Mouse (Mus musculus) liver, adult 2 months (tissue): ENCODE results near the gene Olfr800. TPM values are rescaled to one million over a fixed set of nuclear protein-coding genes. Genes with fewer than 3 reads are reported as not detected.

ENCODE experiments used
- DNase-seq: peaks from one replicate; pipeline ENCODE4 v3.0.0-alpha.2; 2011; ENCODE audit warnings: low read depth, low spot score; ENCODE audit errors: extremely low read depth
- H3K27ac ChIP-seq: fragments of 200-500 bp; replicated peaks from 2 replicates; pipeline ENCODE4 v1.5.1; 2012; ENCODE audit warnings: low read depth, mild to moderate bottlenecking, control low read depth, inconsistent platforms, low read length; ENCODE audit not compliant: insufficient read depth
- H3K27me3 ChIP-seq: fragments of 200-500 bp; 2 replicates; pipeline ENCODE4 v1.6.1; 2012; ENCODE audit warnings: mild to moderate bottlenecking, moderate library complexity, low read length, inconsistent platforms; ENCODE audit not compliant: control insufficient read depth, insufficient read depth
- H3K36me3 ChIP-seq: fragments of 200-500 bp; 2 replicates; pipeline ENCODE4 v1.6.1; 2012; ENCODE audit warnings: low read length, inconsistent platforms; ENCODE audit not compliant: control insufficient read depth, insufficient read depth
- H3K4me1 ChIP-seq: fragments of 200-500 bp; 2 replicates; pipeline ENCODE4 v1.6.1; 2011; ENCODE audit warnings: low read length; ENCODE audit not compliant: control insufficient read depth, insufficient read depth
- H3K4me3 ChIP-seq: fragments of 200-500 bp; 2 replicates; pipeline ENCODE4 v1.5.1; 2011; ENCODE audit warnings: low read depth, mild to moderate bottlenecking, control low read depth, low read length, moderate library complexity; ENCODE audit not compliant: insufficient read depth
- H3K79me2 ChIP-seq: fragments of 200-500 bp; 2 replicates; pipeline ENCODE4 v1.6.1; 2012; ENCODE audit warnings: inconsistent platforms, mild to moderate bottlenecking, low read length, moderate library complexity; ENCODE audit not compliant: control insufficient read depth, insufficient read depth
- H3K9ac ChIP-seq: fragments of 200-500 bp; 2 replicates; pipeline ENCODE4 v1.6.1; 2012; ENCODE audit warnings: low read depth, mild to moderate bottlenecking, control low read depth, inconsistent platforms, low read length
- CTCF ChIP-seq: fragments of 200-500 bp; IDR thresholded peaks from 2 replicates; pipeline ENCODE4 v1.5.1; 2011; ENCODE audit warnings: low read depth, low read length, control low read depth
- POLR2A ChIP-seq: fragments of 200-500 bp; IDR thresholded peaks from 2 replicates; pipeline ENCODE4 v1.6.1; 2011; ENCODE audit warnings: low read length, control low read depth; ENCODE audit not compliant: insufficient read depth; ENCODE audit errors: extremely low read depth
- WGBS: fragments of 180-500 bp; shearing (Covaris S2); methylation state at CpG from one replicate; pipeline ENCODE4 v1.1.7; 2018; 5-methylcytosine and 5-hydroxymethylcytosine counted together
- polyA plus RNA-seq: library from polyadenylated mRNA; depleted of rRNA; stranded (reverse); fragments of >200 nt; gene quantifications from 2 replicates; pipeline ENCODE4 v1.2.3, GENCODE M21; 2012; rRNA removed
- total RNA-seq: library from RNA; depleted of rRNA; stranded (reverse); fragments of >200 nt; gene quantifications from 2 replicates; pipeline ENCODE4 v1.2.3, GENCODE M21; 2014; rRNA removed

Gene Olfr800
- not detected in 2 replicates for total RNA-seq
- polyA plus RNA-seq: not detected in 2 replicates

DNA sequence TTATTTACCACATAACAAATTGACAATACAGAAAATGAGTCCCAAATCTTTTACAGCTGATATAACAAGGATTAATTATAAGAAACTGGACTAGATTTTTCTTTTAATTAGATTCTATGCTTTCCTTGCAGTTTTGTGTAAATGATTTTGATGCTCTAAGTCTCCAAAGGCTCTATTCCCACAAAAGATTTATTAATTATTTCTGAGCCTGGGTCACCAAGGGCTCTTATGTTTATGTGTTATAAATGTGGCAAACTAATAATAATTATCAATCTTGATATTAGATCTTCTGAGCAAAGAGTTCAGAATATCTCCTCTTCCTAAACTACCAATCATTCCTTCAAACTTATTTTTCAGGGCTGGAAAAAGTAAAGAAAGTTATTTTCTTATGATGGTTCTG lies at the start of gene Olfr800:
TSS of gene Olfr800 (plus strand) at position 301 of the 400 bp plus-strand sequence.
- Histone ChIP-seq H3K27me3 (no peaks in the 10 kb centered on the region), H3K27ac (no peak within 1 kb of the TSS), H3K4me3 (no peak within 1 kb of the TSS), H3K79me2 (no peaks in the 10 kb centered on the region), H3K36me3 (no peaks in the 10 kb centered on the region), H3K4me1 (no peaks in the 10 kb centered on the region), H3K9ac (no peak within 1 kb of the TSS)
- no peak for DNase-seq
- TF ChIP-seq POLR2A: no peak
- no peak for TF ChIP-seq CTCF

DNA sequence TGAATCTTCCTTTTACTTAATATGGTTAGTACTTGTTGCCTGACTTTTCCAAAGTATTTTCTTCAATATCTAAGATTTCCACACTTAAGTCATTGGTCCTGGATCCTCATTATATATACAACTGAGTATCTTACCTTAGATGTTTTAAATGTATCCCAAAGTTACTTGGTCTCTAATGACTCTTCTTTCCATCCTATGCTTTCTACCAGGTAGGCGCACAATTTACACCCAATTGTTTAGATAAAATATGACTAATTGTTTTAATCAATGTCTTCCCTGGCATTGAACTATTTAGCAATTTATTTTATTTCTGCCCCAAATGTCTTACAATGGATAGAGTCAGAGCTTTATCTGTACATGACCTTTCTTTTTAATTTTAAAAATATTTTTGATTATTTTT lies 45.0 kb upstream of the Olfr800 start, which contains the start of gene Olfr796:
TSS of gene Olfr796 (minus strand) at position 101 of the 400 bp plus-strand sequence.
- H3K4me3 ChIP-seq: no peak within 1 kb of the TSS
- no peaks in the 10 kb centered on the region for H3K27me3 ChIP-seq
- TF ChIP-seq CTCF: no peak
- TF ChIP-seq POLR2A: no peak
- DNase-seq: no peak
- WGBS: 98% methylated on average over 1 of the region's 1 CpGs
- H3K36me3 ChIP-seq: no peaks in the 10 kb centered on the region
- no peak within 1 kb of the TSS for H3K27ac ChIP-seq
- H3K9ac ChIP-seq: no peak within 1 kb of the TSS
- H3K79me2 ChIP-seq: no peaks in the 10 kb centered on the region
- H3K4me1 ChIP-seq: no peaks in the 10 kb centered on the region

DNA sequence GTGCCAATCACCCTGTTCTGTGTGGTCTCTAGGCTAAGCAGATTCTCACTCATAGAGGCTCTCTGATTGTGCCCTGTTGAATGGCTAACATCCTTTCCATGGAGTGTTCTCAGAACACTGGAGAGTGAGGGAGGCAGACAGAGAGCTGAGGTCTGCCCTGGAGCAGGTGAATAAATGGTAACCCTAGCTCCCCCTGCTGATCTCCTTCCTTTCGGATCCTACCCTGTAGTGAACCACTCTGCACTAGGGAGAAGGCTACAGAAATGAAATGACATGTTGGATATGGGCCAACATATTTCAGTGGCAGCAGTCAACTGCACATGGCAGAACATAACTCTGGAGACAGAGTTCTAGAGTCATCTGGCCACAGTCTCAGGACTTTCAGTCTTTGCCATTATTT lies 35.8 kb upstream of the Olfr800 start:
- Histone ChIP-seq H3K79me2 (no peaks in the 10 kb centered on the region), H3K36me3 (no peaks in the 10 kb centered on the region), H3K4me3 (no peak overlapping the region), H3K27me3 (no peaks in the 10 kb centered on the region), H3K27ac (no peak overlapping the region), H3K9ac (no peak overlapping the region), H3K4me1 (no peaks in the 10 kb centered on the region)
- TF ChIP-seq POLR2A: no peak
- TF ChIP-seq CTCF: no peak
- no peak for DNase-seq
- 12% methylated on average over 1 of the region's 1 CpGs for WGBS

DNA sequence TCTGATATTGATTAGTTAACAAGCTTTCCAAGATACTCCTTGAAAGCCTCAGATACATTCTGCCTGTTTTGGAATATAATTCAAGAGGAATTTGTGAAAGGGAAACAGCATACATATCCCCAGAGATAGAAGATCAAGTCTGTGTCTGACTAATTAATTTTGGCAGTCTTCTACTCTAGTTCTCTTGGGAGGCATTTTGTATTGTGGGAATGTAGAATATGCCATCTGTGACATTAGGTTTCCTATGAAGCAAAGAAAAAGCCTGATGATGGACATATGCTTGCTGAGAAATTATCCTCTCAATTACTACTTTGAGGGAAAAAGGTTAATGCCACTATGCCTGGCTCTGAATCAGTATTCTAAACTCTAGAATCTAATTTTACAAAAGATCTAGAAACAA lies 34.2 kb upstream of the Olfr800 start:
- DNase-seq: no peak
- no peak overlapping the region for H3K9ac ChIP-seq
- H3K36me3 ChIP-seq: no peaks in the 10 kb centered on the region
- H3K27ac ChIP-seq: no peak overlapping the region
- H3K27me3 ChIP-seq: no peaks in the 10 kb centered on the region
- H3K4me1 ChIP-seq: no peaks in the 10 kb centered on the region
- H3K79me2 ChIP-seq: no peaks in the 10 kb centered on the region
- no peak overlapping the region for H3K4me3 ChIP-seq
- no peak for TF ChIP-seq POLR2A
- no peak for TF ChIP-seq CTCF

DNA sequence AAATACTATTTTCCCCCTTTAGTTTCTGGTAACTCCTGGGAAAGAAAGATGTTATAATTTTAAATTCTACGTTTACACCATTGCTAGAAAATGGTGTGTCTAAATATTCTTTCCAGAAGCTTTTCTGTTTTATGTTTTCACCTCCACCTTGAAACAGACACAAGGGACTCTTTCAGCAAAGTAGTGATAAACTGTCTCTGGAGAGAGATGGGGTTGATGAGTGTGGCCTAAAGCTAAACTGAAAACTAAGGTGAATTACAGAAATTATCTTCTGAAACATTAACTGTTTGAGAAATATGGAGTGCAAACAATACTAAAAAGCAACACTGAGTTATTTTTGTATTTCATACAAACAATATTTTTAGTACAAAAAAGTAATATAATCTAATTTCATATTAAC lies 29.7 kb upstream of the Olfr800 start, which contains the start of gene Olfr798:
TSS of gene Olfr798 (minus strand) at position 101 of the 400 bp plus-strand sequence.
- no peaks in the 10 kb centered on the region for H3K79me2 ChIP-seq
- H3K4me1 ChIP-seq: no peaks in the 10 kb centered on the region
- no peak within 1 kb of the TSS for H3K9ac ChIP-seq
- no peak for TF ChIP-seq CTCF
- no peak for TF ChIP-seq POLR2A
- H3K27ac ChIP-seq: no peak within 1 kb of the TSS
- no peak for DNase-seq
- 55% methylated on average over 1 of the region's 1 CpGs for whole genome bisulfite sequencing
- H3K27me3 ChIP-seq: no peaks in the 10 kb centered on the region
- no peaks in the 10 kb centered on the region for H3K36me3 ChIP-seq
- no peak within 1 kb of the TSS for H3K4me3 ChIP-seq

GRCm38 (mm10) chr10:129637184-129637583 lies 20.3 kb upstream of the Olfr800 start, which contains the start of gene Olfr799:
Olfr799 (plus strand) TSS chr10:129637484.
- H3K27me3 ChIP-seq: no peaks in the 10 kb centered on the region
- H3K79me2 ChIP-seq: no peaks in the 10 kb centered on the region
- no peak within 1 kb of the TSS for H3K27ac ChIP-seq
- DNase-seq: no peak
- no peak within 1 kb of the TSS for H3K4me3 ChIP-seq
- no peaks in the 10 kb centered on the region for H3K36me3 ChIP-seq
- TF ChIP-seq POLR2A: no peak
- no peak for TF ChIP-seq CTCF
- H3K4me1 ChIP-seq: no peaks in the 10 kb centered on the region
- WGBS: 8% methylated on average over 1 of the region's 1 CpGs
- no peak within 1 kb of the TSS for H3K9ac ChIP-seq

DNA sequence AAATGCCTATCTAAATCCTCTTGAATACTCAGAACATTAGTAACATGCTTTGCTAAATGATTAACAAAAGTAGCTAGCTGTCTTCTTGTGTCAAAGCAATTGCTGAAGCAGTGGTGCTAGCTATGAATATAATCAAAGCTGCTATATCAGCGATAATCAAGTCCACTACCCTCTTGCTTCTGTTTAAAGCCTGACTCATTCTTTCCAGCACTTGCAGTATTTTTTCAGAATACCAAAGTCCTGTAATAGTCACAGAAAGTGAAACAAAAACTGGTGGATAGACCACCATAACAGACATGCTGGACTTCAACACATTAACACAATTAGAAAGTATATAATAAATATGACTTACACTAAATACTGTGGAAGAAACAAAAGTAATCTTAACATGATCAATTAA lies 5.7 kb upstream of the Olfr800 start:
- Histone ChIP-seq H3K4me1 (no peaks in the 10 kb centered on the region), H3K4me3 (no peak overlapping the region), H3K79me2 (no peaks in the 10 kb centered on the region), H3K36me3 (no peaks in the 10 kb centered on the region), H3K27ac (no peak overlapping the region), H3K27me3 (no peaks in the 10 kb centered on the region), H3K9ac (no peak overlapping the region)
- no peak for DNase-seq
- no peak for TF ChIP-seq POLR2A
- no peak for TF ChIP-seq CTCF
- 91% methylated on average over 1 of the region's 1 CpGs for WGBS
